Mouse (Mus musculus): ENCODE measurements around the gene Rasef. TPM values are rescaled to one million over a fixed set of nuclear protein-coding genes. Genes with fewer than 3 reads are reported as not detected.

Gene Rasef
- polyA plus RNA-seq (2012; rRNA removed), result 0.06 TPM in 1 of 2 replicates, not detected in the other

DNA sequence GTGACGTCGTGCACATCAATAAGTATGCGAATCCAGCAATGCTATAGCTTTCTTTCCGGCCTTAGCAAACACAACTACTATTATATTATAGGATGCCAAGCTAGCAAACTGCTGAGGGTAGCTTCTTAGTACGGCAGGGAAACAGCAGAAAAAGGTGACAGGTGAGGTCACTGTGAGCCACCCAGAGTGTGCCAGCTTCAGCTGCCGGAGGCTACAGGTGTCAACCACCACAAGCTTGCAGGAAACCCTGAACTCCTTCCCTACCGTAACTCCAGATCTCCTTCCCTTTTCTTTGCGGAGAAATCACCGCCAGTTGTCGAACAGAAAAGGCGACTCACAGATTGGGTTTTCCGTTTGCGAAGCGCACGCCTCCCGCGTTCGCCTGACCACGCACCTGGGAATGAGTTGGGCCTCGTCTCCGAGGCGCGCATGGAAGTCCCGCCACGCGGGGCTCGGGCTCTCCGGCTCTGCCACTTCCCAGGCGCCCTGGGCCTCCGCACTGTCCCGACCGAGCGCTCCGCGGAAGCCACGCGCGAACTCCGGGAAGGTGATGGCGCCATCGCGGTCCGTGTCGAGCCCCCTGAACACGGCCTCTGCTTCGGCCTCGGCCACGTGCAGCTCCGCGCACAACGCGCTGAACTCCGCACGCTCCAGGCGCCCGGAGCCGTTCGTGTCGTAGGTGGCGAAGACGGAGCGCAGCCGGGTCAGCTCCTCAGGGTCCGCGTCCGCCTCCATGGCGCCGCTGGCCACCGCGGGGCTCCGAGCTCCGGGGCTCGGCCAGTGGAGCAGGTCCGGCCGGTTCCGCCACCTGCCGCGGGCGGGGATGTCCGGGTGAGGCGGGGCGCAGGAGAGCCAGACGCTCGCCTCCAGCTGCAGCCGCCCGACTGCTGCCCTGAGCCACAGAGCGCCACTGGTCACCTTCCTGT, at the start of gene Rasef:
Gene Rasef (minus strand): TSS at position 735 of the 926 bp plus-strand sequence.
- Histone ChIP-seq H3K27ac (ENCODE audit: insufficient read depth, low read length) (no peak within 1 kb of the TSS), H3K4me3 (ENCODE audit: insufficient read depth, low read length) (peak within 1 kb of the TSS; percentile 43), H3K4me1 (ENCODE audit: control insufficient read depth, insufficient read depth, low read length) (no peaks in the 10 kb centered on the region)
- TF ChIP-seq CTCF (IDR thresholded peaks at IDR 0.05; ENCODE audit: extremely low read depth, insufficient read depth, low read length) (no peak), POLR2A (IDR thresholded peaks at IDR 0.05; ENCODE audit: extremely low read depth, insufficient read depth, low read length) (no peak)

GRCm38 (mm10) chr4:73826587-73826986, 35.8 kb upstream of the Rasef start:
- H3K4me3 ChIP-seq (ENCODE audit: insufficient read depth, low read length), result no peak overlapping the region
- H3K27ac ChIP-seq (ENCODE audit: insufficient read depth, low read length), result no peak overlapping the region
- no peaks in the 10 kb centered on the region for H3K4me1 ChIP-seq (ENCODE audit: control insufficient read depth, insufficient read depth, low read length)
- TF ChIP-seq CTCF (IDR thresholded peaks at IDR 0.05; ENCODE audit: extremely low read depth, insufficient read depth, low read length), result no peak
- TF ChIP-seq POLR2A (IDR thresholded peaks at IDR 0.05; ENCODE audit: extremely low read depth, insufficient read depth, low read length), result no peak

GRCm38 (mm10) chr4:73791186-73791540, 369 bp upstream of the Rasef start:
- H3K4me3 ChIP-seq (ENCODE audit: insufficient read depth, low read length), result peak overlapping the region; percentile 43
- TF ChIP-seq POLR2A (IDR thresholded peaks at IDR 0.05; ENCODE audit: extremely low read depth, insufficient read depth, low read length) (no peak), CTCF (IDR thresholded peaks at IDR 0.05; ENCODE audit: extremely low read depth, insufficient read depth, low read length) (no peak)
- no peak overlapping the region for H3K27ac ChIP-seq (ENCODE audit: insufficient read depth, low read length)
- no peaks in the 10 kb centered on the region for H3K4me1 ChIP-seq (ENCODE audit: control insufficient read depth, insufficient read depth, low read length)

GRCm38 (mm10) chr4:73789534-73789933, 1.3 kb downstream of the Rasef start:
- Histone ChIP-seq H3K4me1 (ENCODE audit: control insufficient read depth, insufficient read depth, low read length) (no peaks in the 10 kb centered on the region), H3K4me3 (ENCODE audit: insufficient read depth, low read length) (no peak overlapping the region), H3K27ac (ENCODE audit: insufficient read depth, low read length) (no peak overlapping the region)
- no peak for TF ChIP-seq CTCF (IDR thresholded peaks at IDR 0.05; ENCODE audit: extremely low read depth, insufficient read depth, low read length)
- TF ChIP-seq POLR2A (IDR thresholded peaks at IDR 0.05; ENCODE audit: extremely low read depth, insufficient read depth, low read length), result no peak

DNA sequence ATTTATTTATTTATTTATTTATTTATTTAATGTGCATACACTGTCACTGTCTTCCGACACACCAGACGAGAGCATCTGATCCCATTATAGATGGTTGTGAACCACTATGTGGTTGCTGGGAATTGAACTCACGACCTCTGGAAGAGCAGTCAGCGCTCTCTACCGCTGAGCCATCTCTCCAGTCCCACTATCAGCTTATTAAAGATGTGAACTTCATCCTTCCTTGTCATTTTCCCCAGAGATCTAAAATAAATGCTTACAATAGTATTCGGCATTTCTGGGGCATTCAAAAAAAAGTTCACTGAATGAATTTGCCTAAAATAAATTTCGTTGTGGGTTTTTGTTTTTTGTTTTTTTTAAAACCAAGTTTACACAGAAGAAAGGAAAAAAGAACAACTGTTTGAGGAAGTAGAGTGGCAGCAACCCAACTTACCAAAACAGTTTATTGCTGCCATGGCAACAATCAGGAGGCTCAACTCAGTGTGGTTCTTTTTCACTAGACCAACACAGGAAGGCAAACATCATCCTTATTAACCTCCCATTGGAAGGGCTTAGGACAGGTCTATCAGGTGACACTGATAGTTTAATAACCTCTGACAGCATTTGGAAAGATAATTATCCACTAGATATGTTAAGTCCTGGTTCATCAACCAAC, 2.6 kb downstream of the Rasef start:
- Histone ChIP-seq H3K4me3 (ENCODE audit: insufficient read depth, low read length) (no peak overlapping the region), H3K4me1 (ENCODE audit: control insufficient read depth, insufficient read depth, low read length) (no peaks in the 10 kb centered on the region), H3K27ac (ENCODE audit: insufficient read depth, low read length) (no peak overlapping the region)
- no peak for TF ChIP-seq POLR2A (IDR thresholded peaks at IDR 0.05; ENCODE audit: extremely low read depth, insufficient read depth, low read length)
- TF ChIP-seq CTCF (IDR thresholded peaks at IDR 0.05; ENCODE audit: extremely low read depth, insufficient read depth, low read length), result no peak

GRCm38 (mm10) chr4:73784147-73784546, 6.6 kb downstream of the Rasef start:
- TF ChIP-seq CTCF (IDR thresholded peaks at IDR 0.05; ENCODE audit: extremely low read depth, insufficient read depth, low read length) (no peak), POLR2A (IDR thresholded peaks at IDR 0.05; ENCODE audit: extremely low read depth, insufficient read depth, low read length) (no peak)
- Histone ChIP-seq H3K4me1 (ENCODE audit: control insufficient read depth, insufficient read depth, low read length) (no peaks in the 10 kb centered on the region), H3K4me3 (ENCODE audit: insufficient read depth, low read length) (no peak overlapping the region), H3K27ac (ENCODE audit: insufficient read depth, low read length) (no peak overlapping the region)

GRCm38 (mm10) chr4:73781061-73781460, 9.7 kb downstream of the Rasef start:
- TF ChIP-seq CTCF (IDR thresholded peaks at IDR 0.05; ENCODE audit: extremely low read depth, insufficient read depth, low read length) (no peak), POLR2A (IDR thresholded peaks at IDR 0.05; ENCODE audit: extremely low read depth, insufficient read depth, low read length) (no peak)

DNA sequence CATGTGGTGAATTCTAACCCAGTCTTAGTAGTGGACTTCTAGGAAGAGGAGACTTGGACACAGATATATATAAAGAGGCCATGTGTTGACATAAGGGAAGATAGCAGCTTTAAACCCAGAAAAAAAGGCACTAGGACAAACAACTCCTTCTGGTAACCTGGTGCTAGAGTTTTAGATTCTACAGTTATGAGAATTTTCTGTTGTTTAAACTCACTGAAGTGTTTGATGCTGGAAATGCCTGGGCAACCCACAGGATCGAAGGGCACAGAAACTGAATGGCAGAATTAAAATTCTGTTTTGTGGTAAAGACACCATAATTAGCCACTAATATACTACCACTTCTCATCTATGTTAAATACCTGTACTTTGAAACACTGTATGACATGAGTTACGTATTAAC, 15.5 kb downstream of the Rasef start:
- H3K4me1 ChIP-seq (ENCODE audit: control insufficient read depth, insufficient read depth, low read length), result no peaks in the 10 kb centered on the region
- no peak overlapping the region for H3K4me3 ChIP-seq (ENCODE audit: insufficient read depth, low read length)
- no peak overlapping the region for H3K27ac ChIP-seq (ENCODE audit: insufficient read depth, low read length)
- no peak for TF ChIP-seq POLR2A (IDR thresholded peaks at IDR 0.05; ENCODE audit: extremely low read depth, insufficient read depth, low read length)
- no peak for TF ChIP-seq CTCF (IDR thresholded peaks at IDR 0.05; ENCODE audit: extremely low read depth, insufficient read depth, low read length)

More at GRCm38 (mm10) chr4:73781061-73781460, 9.7 kb downstream of the Rasef start:
- Histone ChIP-seq H3K4me1 (ENCODE audit: control insufficient read depth, insufficient read depth, low read length) (no peaks in the 10 kb centered on the region), H3K4me3 (ENCODE audit: insufficient read depth, low read length) (no peak overlapping the region), H3K27ac (ENCODE audit: insufficient read depth, low read length) (no peak overlapping the region)

GRCm38 (mm10) chr4:73773831-73774810, 16.7 kb downstream of the Rasef start:
- Histone ChIP-seq H3K4me1 (ENCODE audit: control insufficient read depth, insufficient read depth, low read length) (no peaks in the 10 kb centered on the region), H3K27ac (ENCODE audit: insufficient read depth, low read length) (no peak overlapping the region), H3K4me3 (ENCODE audit: insufficient read depth, low read length) (no peak overlapping the region)
- TF ChIP-seq CTCF (IDR thresholded peaks at IDR 0.05; ENCODE audit: extremely low read depth, insufficient read depth, low read length), result no peak
- TF ChIP-seq POLR2A (IDR thresholded peaks at IDR 0.05; ENCODE audit: extremely low read depth, insufficient read depth, low read length), result no peak
